Mouse (Mus musculus): ENCODE results near the gene Cdh26.

The Cdh26 gene

DNA sequence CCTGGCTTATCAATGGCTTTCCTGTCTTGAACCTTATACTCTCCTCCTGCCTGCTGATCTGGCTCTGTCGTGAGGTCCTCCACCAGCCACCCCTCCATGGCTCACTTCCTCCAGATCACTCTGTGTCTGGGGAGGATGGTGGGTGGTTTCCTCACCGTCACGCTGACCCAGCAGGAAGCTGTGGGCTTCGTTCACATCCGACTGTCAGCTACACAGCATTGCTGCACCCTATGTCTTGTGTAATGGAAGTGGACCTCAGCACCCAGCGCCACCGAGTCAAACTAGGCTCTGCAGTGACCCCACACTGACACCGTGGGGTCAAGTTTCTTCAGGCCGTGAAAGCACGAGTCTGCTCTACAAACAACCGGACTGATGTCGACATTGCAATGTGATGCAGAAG, 75.7 kb downstream of the Cdh26 start:
- no peak for ATAC-seq (ENCODE audit: insufficient number of reproducible peaks, low FRiP score, low TSS enrichment)

GRCm38 (mm10) chr2:178507379-178508014, 77.2 kb downstream of the Cdh26 start:
- peak; percentile 65 for ATAC-seq (ENCODE audit: insufficient number of reproducible peaks, low FRiP score, low TSS enrichment)

DNA sequence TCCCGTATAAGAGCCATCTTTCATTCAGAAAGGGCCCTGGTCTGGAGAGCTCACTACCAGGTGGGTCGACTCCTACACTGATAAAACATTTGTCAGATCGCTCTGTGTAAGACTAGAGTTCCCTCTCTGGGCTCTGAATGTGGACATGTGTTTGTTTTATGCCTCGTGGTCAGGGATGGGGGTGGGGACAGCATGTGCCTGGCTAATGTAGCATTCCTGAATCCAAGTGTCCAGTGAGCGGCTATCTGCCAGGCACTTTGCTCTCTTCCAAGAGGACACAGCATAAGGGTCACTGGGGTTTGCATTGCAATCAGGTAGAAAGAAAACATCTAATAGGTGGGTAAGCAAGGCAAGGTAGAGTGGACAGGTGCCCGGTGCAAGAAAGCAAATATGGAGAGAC, 77.9 kb downstream of the Cdh26 start:
- no peak for ATAC-seq (ENCODE audit: insufficient number of reproducible peaks, low FRiP score, low TSS enrichment)

GRCm38 (mm10) chr2:178513043-178513442, 82.7 kb downstream of the Cdh26 start:
- no peak for ATAC-seq (ENCODE audit: insufficient number of reproducible peaks, low FRiP score, low TSS enrichment)

GRCm38 (mm10) chr2:178513636-178514071, 83.3 kb downstream of the Cdh26 start:
- peak; percentile 27 for ATAC-seq (ENCODE audit: insufficient number of reproducible peaks, low FRiP score, low TSS enrichment)

- no peak for ATAC-seq (ENCODE audit: insufficient number of reproducible peaks, low FRiP score, low TSS enrichment)
These were observed 86.1 kb downstream of the Cdh26 start for GRCm38 (mm10) chr2:178516421-178516820.

- no peak for ATAC-seq (ENCODE audit: insufficient number of reproducible peaks, low FRiP score, low TSS enrichment)
These were observed 86.6 kb downstream of the Cdh26 start for GRCm38 (mm10) chr2:178516941-178517340.

DNA sequence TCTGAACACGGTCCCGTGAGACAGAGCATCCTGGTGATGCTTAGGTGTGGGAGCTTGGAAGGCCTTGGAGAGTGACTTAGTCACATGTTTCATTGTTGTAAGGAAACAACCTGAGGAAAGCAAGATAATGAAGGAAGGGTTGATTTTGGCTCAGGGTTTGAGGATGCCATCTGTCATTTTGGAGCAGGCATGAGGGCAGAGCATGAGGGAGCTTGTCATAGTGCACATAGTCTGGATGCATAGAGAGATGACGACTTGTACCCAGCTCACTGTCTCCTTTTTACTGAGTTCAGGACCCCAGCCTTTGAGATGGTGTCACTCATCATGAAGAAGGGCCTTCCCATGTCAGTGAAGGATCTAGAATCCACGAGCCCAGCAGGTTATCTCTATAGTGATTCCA, 89.0 kb downstream of the Cdh26 start:
- ATAC-seq (ENCODE audit: insufficient number of reproducible peaks, low FRiP score, low TSS enrichment), result peak; percentile 65

DNA sequence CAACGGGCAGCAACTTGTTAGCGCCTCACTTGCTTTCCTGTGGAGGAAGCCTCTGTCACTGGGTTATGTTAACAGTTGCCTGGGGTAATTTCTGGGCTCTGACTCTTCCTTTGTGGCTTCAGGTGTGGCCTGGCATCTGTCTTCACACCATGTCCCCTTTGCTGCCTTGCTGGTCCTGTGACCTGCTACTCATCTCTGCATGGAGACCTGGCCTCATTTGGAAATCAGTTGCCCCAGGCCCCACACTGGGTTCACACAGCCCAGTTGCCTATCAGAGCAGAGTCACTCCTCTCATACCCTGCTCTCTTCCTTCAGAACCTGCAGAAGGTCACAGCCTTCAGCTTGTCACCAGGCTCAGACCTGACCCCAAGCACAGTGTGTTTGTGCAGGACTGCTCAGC, 89.9 kb downstream of the Cdh26 start:
- peak; percentile 31; the same call in 1 of the 2 replicates for ATAC-seq (ENCODE audit: insufficient number of reproducible peaks, low FRiP score, low TSS enrichment)

DNA sequence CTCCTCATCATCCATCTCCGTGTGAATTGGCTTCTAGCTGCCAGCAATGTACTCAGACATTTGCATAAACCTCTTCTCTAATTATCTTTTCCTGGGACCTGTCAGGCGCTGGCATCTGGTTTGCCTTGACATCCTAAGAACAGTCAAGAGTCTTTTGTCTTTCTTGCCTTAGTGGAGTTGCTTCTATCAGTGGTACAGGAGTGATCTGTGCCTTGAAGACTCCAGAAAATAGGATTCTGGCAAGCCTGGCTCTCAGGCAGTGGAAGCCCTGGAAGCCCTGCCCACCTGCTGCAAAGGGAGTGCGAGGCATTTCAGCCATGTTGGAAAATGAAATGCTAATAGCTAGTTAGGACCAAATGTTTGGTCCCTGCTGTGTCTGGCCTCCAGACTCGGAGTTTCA, 92.0 kb downstream of the Cdh26 start:
- ATAC-seq (ENCODE audit: insufficient number of reproducible peaks, low FRiP score, low TSS enrichment), result no peak

DNA sequence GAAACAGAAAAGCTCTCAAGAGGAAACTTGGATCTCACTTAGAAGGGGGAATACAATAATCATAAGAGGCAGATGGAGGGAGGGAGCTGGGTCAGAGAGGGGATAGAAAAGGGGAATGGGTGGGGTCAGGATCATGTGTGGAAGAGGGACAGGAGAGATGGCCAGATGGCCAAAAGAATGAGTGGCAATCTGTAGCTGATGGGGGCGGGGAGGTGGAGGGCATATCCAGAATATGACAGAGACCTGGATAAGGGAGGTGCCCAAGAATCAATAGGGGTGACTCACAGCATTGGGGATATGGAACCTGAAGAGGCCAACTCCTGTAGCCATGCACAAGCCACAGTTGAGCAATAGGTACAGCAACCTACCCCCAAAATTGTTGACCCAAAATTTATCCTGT, 92.5 kb downstream of the Cdh26 start:
- no peak for ATAC-seq (ENCODE audit: insufficient number of reproducible peaks, low FRiP score, low TSS enrichment)

GRCm38 (mm10) chr2:178526776-178527175, 96.4 kb downstream of the Cdh26 start:
- 0 out of 2 replicates have a peak, but pooled peaks have one; percentile 39 for ATAC-seq (ENCODE audit: insufficient number of reproducible peaks, low FRiP score, low TSS enrichment)

- ATAC-seq (ENCODE audit: insufficient number of reproducible peaks, low FRiP score, low TSS enrichment), result no peak
These were observed 100.9 kb downstream of the Cdh26 start for GRCm38 (mm10) chr2:178531226-178531625.

- ATAC-seq (ENCODE audit: insufficient number of reproducible peaks, low FRiP score, low TSS enrichment), result no peak
These were observed 106.2 kb downstream of the Cdh26 start for GRCm38 (mm10) chr2:178536574-178536973.
